Mouse (Mus musculus) CD4-positive helper T cell, adult 2 months (primary cell): ENCODE measurements around the gene 4930430A15Rik.

Experiments
- DNase-seq: peaks from one replicate; pipeline ENCODE4 v3.0.0-alpha.2; 2012; ENCODE audit warnings: low read depth, missing footprints, low spot score

Gene 4930430A15Rik

GRCm38 (mm10) chr2:111229502-111229901, at the start of gene 4930430A15Rik:
4930430A15Rik (minus strand) TSS chr2:111229602.
- no peak for DNase-seq

GRCm38 (mm10) chr2:111274006-111274405, 44.6 kb upstream of the 4930430A15Rik start, which contains the start of gene Olfr1277:
Olfr1277 (minus strand) TSS chr2:111274106.
- no peak for DNase-seq

- no peak for DNase-seq
Observed at GRCm38 (mm10) chr2:111254216-111254615, 24.8 kb upstream of the 4930430A15Rik start, which contains the start of gene Olfr1276. Olfr1276 (plus strand) TSS chr2:111254516.

GRCm38 (mm10) chr2:111235186-111235585, 5.8 kb upstream of the 4930430A15Rik start, which contains the start of gene Olfr1275:
Olfr1275 (minus strand) TSS chr2:111235286.
- no peak for DNase-seq

- no peak for DNase-seq
Observed at GRCm38 (mm10) chr2:111182068-111182467, 47.3 kb downstream of the 4930430A15Rik start.

- DNase-seq = no peak
Observed at GRCm38 (mm10) chr2:111152836-111153235, 76.6 kb downstream of the 4930430A15Rik start, which contains the start of gene Gm15130. Gm15130 (minus strand) TSS chr2:111152936.

GRCm38 (mm10) chr2:111135739-111136138, 93.7 kb downstream of the 4930430A15Rik start:
- DNase-seq = no peak
